Mouse (Mus musculus) kidney, embryonic 14.5 days (tissue): Measurements from ENCODE around the gene Mtmr14. TPM values are rescaled to one million over a fixed set of nuclear protein-coding genes. Genes with fewer than 3 reads are reported as not detected.

Experiments
- ATAC-seq: fragments of 200-750 bp; cut with Nextera tagmentation; 2 replicates; pipeline ENCODE4 v1.8.0; 2017; ENCODE audit warnings: moderate number of reproducible peaks, mild to moderate bottlenecking, moderate TSS enrichment, moderate library complexity; ENCODE audit not compliant: low FRiP score, low TSS enrichment
- H3K27ac ChIP-seq: fragments of 300-500 bp; sonication (generic); 2 replicates; pipeline ENCODE4 v1.5.1; 2014; ENCODE audit warnings: low read depth, mild to moderate bottlenecking, low read length, moderate library complexity, mixed read lengths
- H3K27me3 ChIP-seq: fragments of 300-500 bp; sonication (generic); 2 replicates; pipeline ENCODE4 v1.6.1; 2014; ENCODE audit warnings: mild to moderate bottlenecking, low read length; ENCODE audit not compliant: control insufficient read depth, insufficient read depth
- H3K36me3 ChIP-seq: fragments of 300-500 bp; sonication (generic); 2 replicates; pipeline ENCODE4 v1.6.1; 2014; ENCODE audit warnings: low read length, mixed read lengths; ENCODE audit not compliant: control insufficient read depth, insufficient read depth
- H3K4me1 ChIP-seq: fragments of 300-500 bp; sonication (generic); 2 replicates; pipeline ENCODE4 v1.6.1; 2014; ENCODE audit warnings: low read length, mixed read lengths; ENCODE audit not compliant: control insufficient read depth, insufficient read depth
- H3K4me2 ChIP-seq: fragments of 300-500 bp; sonication (generic); replicated peaks from 2 replicates; pipeline ENCODE4 v1.6.1; 2014; ENCODE audit warnings: low read depth, mild to moderate bottlenecking, low read length
- H3K4me3 ChIP-seq: fragments of 300-500 bp; sonication (generic); 2 replicates; pipeline ENCODE4 v1.5.1; 2014; ENCODE audit warnings: mild to moderate bottlenecking, low read length
- H3K9ac ChIP-seq: fragments of 300-500 bp; sonication (generic); 2 replicates; pipeline ENCODE4 v1.6.1; 2014; ENCODE audit warnings: low read depth, mild to moderate bottlenecking, low read length, moderate library complexity
- H3K9me3 ChIP-seq: fragments of 300-500 bp; sonication (generic); 2 replicates; pipeline ENCODE4 v1.6.1; 2016; ENCODE audit warnings: low read length; ENCODE audit not compliant: control insufficient read depth
- WGBS: fragments of 180-500 bp; shearing (Covaris S2); extraction: QIAGEN DNeasy Blood & Tissue Kit; methylation state at CpG from one replicate; pipeline ENCODE4 v1.1.7; 2014; 5-methylcytosine and 5-hydroxymethylcytosine counted together
- polyA plus RNA-seq: library from polyadenylated mRNA; unstranded; fragments of >200 nt; fragmentation: Nextera tagmentation; extraction: Ambion mirVana; gene quantifications from 2 replicates; pipeline ENCODE4 v1.2.1, GENCODE M21; 2014

Mtmr14 gene
- polyA plus RNA-seq, 1 experiment from 2014 or later = 41.0 TPM

DNA sequence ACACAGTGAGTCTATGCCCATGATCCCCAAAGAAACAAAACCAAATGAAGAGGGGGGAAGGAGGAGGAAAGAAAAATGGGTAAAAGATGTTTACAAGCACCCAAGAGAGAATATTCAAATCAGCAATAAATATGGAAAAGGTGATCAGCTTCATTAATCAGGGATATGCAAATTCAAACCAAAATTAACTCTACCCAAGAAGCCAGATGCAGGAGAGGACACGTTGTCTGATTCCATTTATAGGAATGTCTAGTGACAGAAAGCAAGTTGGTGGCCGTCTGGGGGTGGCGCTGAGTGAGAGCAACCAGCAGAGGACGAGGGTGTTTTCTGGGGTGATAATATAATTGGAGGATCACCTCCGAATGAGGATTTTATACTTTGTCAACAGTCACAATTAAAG lies 2.5 kb upstream of the Mtmr14 start:
- WGBS = 72% methylated on average over 5 of the region's 5 CpGs
- Histone ChIP-seq H3K27me3 (no peaks in the 10 kb centered on the region), H3K27ac (no peak overlapping the region), H3K36me3 (no peaks in the 10 kb centered on the region), H3K9me3 (no peaks in the 10 kb centered on the region), H3K4me1 (peaks cover 8% of the 10 kb centered on the region), H3K9ac (no peak overlapping the region), H3K4me2 (no peak overlapping the region), H3K4me3 (no peak overlapping the region)
- ATAC-seq = no peak

DNA sequence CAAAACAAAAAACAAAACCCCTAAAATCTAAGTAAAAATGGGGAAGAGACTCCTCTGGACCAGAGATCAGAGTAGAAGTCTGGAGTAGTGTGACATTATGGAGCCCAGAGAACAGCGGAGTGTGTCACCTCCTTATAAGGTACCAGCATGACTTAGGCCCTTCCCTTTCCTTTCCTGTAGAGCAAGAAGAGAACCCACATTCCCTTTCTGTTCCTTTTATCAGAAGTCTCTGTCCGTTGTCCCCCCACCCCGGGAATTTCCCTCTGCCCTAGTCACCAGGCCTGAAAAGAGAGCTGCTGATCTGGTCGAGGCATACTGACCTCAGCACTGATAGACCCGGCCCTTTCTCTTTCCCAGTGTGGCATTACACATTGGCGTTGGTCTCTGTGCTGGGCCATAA lies 799 bp downstream of the Mtmr14 start:
- Histone ChIP-seq H3K27me3 (no peaks in the 10 kb centered on the region), H3K36me3 (peaks cover 11% of the 10 kb centered on the region; the same call in 1 of the 2 replicates), H3K27ac (no peak overlapping the region), H3K4me1 (peaks cover 8% of the 10 kb centered on the region), H3K4me3 (peak overlapping the region; percentile 94), H3K9ac (peak overlapping the region; percentile 78; the same call in 1 of the 2 replicates), H3K9me3 (no peaks in the 10 kb centered on the region), H3K4me2 (peak overlapping the region; percentile 81)
- no peak for ATAC-seq
- 37% methylated on average over 6 of the region's 6 CpGs for WGBS

DNA sequence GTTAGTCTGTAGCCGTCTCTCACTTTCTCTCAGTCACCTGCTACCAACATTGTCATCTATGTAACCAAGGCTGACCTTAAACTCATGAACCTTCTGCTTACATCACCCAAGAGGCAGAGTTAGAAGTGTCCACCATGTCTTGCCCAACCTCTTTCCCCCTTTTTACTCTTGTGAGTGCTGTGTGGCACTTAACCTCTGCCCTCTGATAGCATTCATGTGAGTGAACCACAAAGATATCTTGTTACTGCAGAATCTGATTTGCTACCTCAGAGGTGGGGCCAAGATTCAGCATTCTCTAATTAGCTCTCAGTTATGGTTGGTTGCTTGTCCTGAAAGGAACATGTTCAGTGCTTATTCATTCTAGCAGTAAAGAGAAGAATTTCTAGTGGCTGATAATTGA lies 5.1 kb downstream of the Mtmr14 start:
- ATAC-seq = no peak
- Histone ChIP-seq H3K4me3 (no peak overlapping the region), H3K4me2 (no peak overlapping the region), H3K9ac (no peak overlapping the region), H3K27me3 (no peaks in the 10 kb centered on the region), H3K36me3 (peaks cover 19% of the 10 kb centered on the region; the same call in 1 of the 2 replicates), H3K4me1 (peaks cover 8% of the 10 kb centered on the region), H3K9me3 (no peaks in the 10 kb centered on the region), H3K27ac (no peak overlapping the region)
- 62% methylated on average over 1 of the region's 1 CpGs for WGBS

DNA sequence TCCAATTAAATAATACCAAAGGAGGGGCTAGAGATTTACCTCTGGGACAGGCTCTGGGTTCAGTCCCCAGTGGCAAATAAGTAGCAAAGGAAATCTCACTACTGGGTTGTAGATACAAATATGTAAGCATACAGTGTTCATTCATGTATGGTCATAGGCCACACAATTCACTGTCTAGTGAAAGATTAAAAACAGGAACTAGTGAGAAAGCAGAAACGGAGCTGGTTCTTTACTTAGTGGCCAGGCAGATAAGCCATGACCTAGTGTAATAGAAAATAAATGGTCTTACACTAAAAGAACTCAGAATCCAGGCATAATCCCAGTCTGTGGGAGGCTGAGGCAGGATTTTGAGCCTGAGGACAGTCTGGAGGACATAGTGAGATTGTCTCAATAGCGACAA lies 7.9 kb downstream of the Mtmr14 start:
- WGBS = 90% methylated on average over 2 of the region's 2 CpGs
- H3K36me3 ChIP-seq = peaks cover 22% of the 10 kb centered on the region; the same call in 1 of the 2 replicates

DNA sequence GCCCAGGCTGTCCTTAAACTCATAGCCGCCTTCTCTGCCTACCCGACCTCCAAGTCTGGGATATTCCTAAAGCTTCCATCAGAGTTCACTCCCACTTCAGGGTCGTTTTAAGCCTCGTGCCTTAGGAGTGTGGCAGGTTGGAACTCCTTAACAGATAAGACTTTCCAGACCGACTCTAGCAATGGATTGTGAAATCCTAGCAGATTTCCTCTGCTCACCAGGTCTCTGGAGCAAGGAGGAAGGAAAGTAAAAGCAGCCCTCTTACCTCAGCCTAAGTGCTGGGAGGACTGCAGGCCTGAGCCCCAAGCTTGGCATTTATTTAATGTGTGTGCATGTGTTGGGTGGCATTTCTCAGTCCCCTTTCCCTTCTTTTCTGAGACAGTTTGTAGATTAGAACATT lies 13.1 kb downstream of the Mtmr14 start:
- peaks cover 45% of the 10 kb centered on the region for H3K36me3 ChIP-seq
- H3K4me1 ChIP-seq = no peaks in the 10 kb centered on the region
- H3K9me3 ChIP-seq = no peaks in the 10 kb centered on the region
- no peak overlapping the region for H3K27ac ChIP-seq
- no peaks in the 10 kb centered on the region for H3K27me3 ChIP-seq
- H3K4me2 ChIP-seq = no peak overlapping the region
- H3K4me3 ChIP-seq = no peak overlapping the region
- 87% methylated on average over 5 of the region's 5 CpGs for WGBS
- H3K9ac ChIP-seq = no peak overlapping the region
- ATAC-seq = no peak

More for the DNA sequence above, 7.9 kb downstream of the Mtmr14 start:
- Histone ChIP-seq H3K27me3 (no peaks in the 10 kb centered on the region), H3K4me2 (no peak overlapping the region), H3K9me3 (no peaks in the 10 kb centered on the region), H3K4me1 (no peaks in the 10 kb centered on the region), H3K4me3 (no peak overlapping the region), H3K9ac (no peak overlapping the region), H3K27ac (no peak overlapping the region)
- no peak for ATAC-seq

DNA sequence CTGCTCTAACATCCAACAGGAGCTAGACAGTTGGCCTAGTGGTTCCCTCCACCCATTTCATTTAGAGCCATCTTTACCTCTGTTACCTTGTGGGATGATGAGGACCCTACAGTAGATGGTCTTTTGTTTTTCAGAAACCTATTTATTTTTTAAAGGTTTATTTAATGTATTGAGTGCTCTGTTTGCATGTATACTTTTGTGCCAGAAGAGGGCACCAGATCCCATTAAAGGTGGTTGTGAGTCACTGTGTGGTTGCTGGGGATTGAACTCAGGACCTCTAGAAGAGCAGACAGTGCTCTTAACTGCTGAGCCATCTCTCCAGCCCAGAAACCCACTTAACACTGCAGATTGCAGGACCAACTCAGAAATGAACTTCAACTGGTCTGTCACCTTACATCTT lies 14.3 kb downstream of the Mtmr14 start:
- Histone ChIP-seq H3K36me3 (peaks cover 50% of the 10 kb centered on the region), H3K4me1 (no peaks in the 10 kb centered on the region), H3K9ac (no peak overlapping the region), H3K4me2 (no peak overlapping the region), H3K27me3 (no peaks in the 10 kb centered on the region), H3K9me3 (no peaks in the 10 kb centered on the region), H3K27ac (no peak overlapping the region), H3K4me3 (no peak overlapping the region)
- ATAC-seq = no peak

DNA sequence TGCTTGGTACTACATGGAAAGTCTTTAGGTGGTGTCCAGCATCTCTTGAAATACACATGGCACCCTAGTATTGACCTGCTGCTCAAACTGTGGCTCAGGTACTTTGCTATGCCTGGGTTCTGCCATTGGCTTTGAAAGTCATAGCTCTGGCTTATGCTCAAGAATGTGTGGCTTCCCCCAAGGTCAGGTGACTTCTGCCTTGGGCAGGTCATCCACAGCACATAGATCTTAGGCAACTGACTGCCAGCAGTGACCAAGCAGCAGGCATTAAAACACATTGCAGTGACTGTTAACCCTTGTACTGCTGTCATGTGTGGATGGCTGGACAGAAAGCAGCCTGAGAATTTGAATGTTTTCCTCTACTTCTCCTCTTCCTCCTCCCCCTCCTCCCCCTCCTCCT lies 17.3 kb downstream of the Mtmr14 start:
- Histone ChIP-seq H3K4me2 (no peak overlapping the region), H3K36me3 (peaks cover 63% of the 10 kb centered on the region), H3K27ac (no peak overlapping the region), H3K9me3 (no peaks in the 10 kb centered on the region), H3K4me1 (no peaks in the 10 kb centered on the region), H3K4me3 (no peak overlapping the region), H3K27me3 (no peaks in the 10 kb centered on the region), H3K9ac (no peak overlapping the region)
- ATAC-seq = no peak

DNA sequence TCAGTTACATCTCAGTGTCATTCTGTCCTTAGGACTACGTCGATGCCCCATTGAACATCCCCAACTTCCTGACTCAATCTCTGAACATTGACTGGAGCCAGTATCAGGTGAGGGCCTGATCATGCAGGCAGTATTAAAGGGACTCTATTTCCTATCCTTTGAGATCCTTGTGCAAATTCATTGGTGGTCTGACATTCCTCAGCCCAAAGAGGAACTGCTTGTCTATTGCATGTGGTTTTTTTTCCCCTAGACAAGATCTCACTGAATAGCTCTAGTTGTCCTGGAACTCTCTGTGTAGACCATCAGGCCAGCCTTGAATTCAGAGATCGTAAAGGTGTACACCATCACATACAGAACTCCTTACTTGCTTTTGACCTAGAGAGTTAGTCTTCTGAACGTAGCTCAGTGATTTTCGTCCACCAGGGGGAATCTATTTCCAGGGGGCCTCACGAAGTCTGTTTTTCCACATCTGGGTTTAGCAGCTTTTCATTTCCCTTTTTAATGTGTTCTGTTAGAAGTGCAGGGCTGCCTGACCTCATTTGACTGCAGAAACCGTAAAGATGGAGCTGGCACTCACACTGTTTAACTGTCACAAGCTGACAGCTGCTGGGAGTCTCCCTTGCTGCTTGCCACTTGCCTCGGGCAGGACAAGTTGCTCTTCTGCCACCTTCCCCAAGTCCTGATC lies 23.7 kb downstream of the Mtmr14 start:
- Histone ChIP-seq H3K27me3 (no peaks in the 10 kb centered on the region), H3K9ac (no peak overlapping the region), H3K36me3 (peaks cover 63% of the 10 kb centered on the region), H3K9me3 (no peaks in the 10 kb centered on the region), H3K4me3 (no peak overlapping the region), H3K4me2 (no peak overlapping the region), H3K27ac (no peak overlapping the region), H3K4me1 (no peaks in the 10 kb centered on the region)
- 81% methylated on average over 8 of the region's 8 CpGs for WGBS
- ATAC-seq = no peak

DNA sequence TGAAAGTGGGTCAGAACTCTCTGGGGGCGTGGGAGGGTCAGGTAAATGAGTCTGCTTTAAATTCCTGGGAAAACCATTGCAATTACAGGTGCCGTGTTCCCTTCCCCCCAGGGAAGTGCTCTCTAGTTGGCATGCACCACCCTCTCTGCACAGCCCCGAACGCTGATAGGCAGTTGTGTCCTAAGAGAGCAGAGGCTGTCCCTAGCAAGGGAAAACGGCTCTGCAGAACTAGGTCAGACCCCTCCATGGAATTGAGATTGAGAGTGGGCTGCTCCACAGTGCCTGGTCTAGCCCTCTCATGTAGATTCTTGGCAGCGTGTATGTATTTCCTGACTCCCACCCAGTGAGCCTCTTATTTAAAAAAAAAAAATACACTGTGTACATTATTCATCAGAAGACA lies 25.9 kb downstream of the Mtmr14 start:
- no peak for ATAC-seq
- peaks cover 71% of the 10 kb centered on the region for H3K36me3 ChIP-seq

More for the DNA sequence above, 25.9 kb downstream of the Mtmr14 start:
- H3K4me1 ChIP-seq = no peaks in the 10 kb centered on the region
- no peak overlapping the region for H3K27ac ChIP-seq
- no peaks in the 10 kb centered on the region for H3K9me3 ChIP-seq
- WGBS = 79% methylated on average over 6 of the region's 6 CpGs
- H3K9ac ChIP-seq = no peak overlapping the region
- no peak overlapping the region for H3K4me2 ChIP-seq
- no peaks in the 10 kb centered on the region for H3K27me3 ChIP-seq
- no peak overlapping the region for H3K4me3 ChIP-seq
